Mouse (Mus musculus) liver, embryonic 12.5 days (tissue): ENCODE results near the gene Mkks. TPM values are rescaled to one million over a fixed set of nuclear protein-coding genes. Genes with fewer than 3 reads are reported as not detected.

Source experiments
- ATAC-seq: fragments of 200-750 bp; cut with Nextera tagmentation; 2 replicates; pipeline ENCODE4 v1.8.0; 2017; ENCODE audit warnings: moderate number of reproducible peaks, mild to moderate bottlenecking, moderate library complexity
- H3K27ac ChIP-seq: fragments of 300-500 bp; sonication (generic); 2 replicates; pipeline ENCODE4 v1.5.1; 2016; ENCODE audit warnings: mild to moderate bottlenecking
- H3K27me3 ChIP-seq: fragments of 300-500 bp; sonication (generic); replicated peaks from 2 replicates; pipeline ENCODE4 v1.6.1; 2016; ENCODE audit warnings: mild to moderate bottlenecking, moderate library complexity
- H3K36me3 ChIP-seq: fragments of 300-500 bp; sonication (generic); 2 replicates; pipeline ENCODE4 v1.6.1; 2016; ENCODE audit warnings: mild to moderate bottlenecking, moderate library complexity
- H3K4me1 ChIP-seq: fragments of 300-500 bp; sonication (generic); 2 replicates; pipeline ENCODE4 v1.6.1; 2016
- H3K4me2 ChIP-seq: fragments of 300-500 bp; sonication (generic); 2 replicates; pipeline ENCODE4 v1.6.1; 2016; ENCODE audit warnings: mild to moderate bottlenecking, moderate library complexity
- H3K4me3 ChIP-seq: fragments of 300-500 bp; sonication (generic); 2 replicates; pipeline ENCODE4 v1.5.1; 2016; ENCODE audit warnings: mild to moderate bottlenecking, moderate library complexity
- H3K9ac ChIP-seq: fragments of 300-500 bp; sonication (generic); 2 replicates; pipeline ENCODE4 v1.6.1; 2016; ENCODE audit warnings: mild to moderate bottlenecking, moderate library complexity
- H3K9me3 ChIP-seq: fragments of 300-500 bp; sonication (generic); replicated peaks from 2 replicates; pipeline ENCODE4 v1.6.1; 2016; ENCODE audit warnings: mild to moderate bottlenecking, moderate library complexity
- WGBS: fragments of 180-500 bp; shearing (Covaris S2); methylation state at CpG from one replicate; pipeline ENCODE4 v1.1.7; 2016; ENCODE audit not compliant: insufficient replicate concordance; 5-methylcytosine and 5-hydroxymethylcytosine counted together
- polyA plus RNA-seq: library from polyadenylated mRNA; unstranded; fragments of >200 nt; fragmentation: Nextera tagmentation; extraction: Ambion mirVana; gene quantifications from 2 replicates; pipeline ENCODE4 v1.2.1, GENCODE M21; 2016

Gene Mkks
- polyA plus RNA-seq, 1 experiment from 2014 or later, result 7.1 TPM

DNA sequence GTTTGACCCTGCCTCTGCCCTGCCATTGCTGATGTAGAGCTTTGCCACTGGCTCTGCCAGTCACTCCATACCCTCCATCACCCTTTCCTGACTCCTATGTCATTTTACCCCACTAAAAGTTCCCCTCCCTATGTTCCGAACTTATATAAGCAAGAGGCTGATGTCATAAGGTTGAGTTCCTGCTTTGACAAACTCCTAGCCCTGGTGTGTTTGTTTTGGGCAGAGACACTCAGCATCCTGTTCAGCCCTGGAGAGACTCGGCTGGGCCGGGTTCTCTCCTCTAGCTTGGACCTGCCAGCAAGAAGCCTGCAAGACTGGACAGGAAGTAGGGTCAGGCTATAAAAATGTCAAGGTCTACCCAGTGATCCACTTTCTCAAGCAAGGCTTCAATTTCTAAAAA, 58.3 kb downstream of the Mkks start:
- H3K9ac ChIP-seq, result no peak overlapping the region
- H3K36me3 ChIP-seq, result no peaks in the 10 kb centered on the region
- WGBS, result 41% methylated on average over 3 of the region's 3 CpGs
- H3K4me3 ChIP-seq, result no peak overlapping the region
- ATAC-seq, result no peak
- H3K9me3 ChIP-seq, result no peaks in the 10 kb centered on the region
- H3K4me2 ChIP-seq, result no peak overlapping the region
- H3K27me3 ChIP-seq, result no peaks in the 10 kb centered on the region
- no peak overlapping the region for H3K27ac ChIP-seq
- H3K4me1 ChIP-seq, result no peaks in the 10 kb centered on the region

- Histone ChIP-seq H3K9me3 (no peaks in the 10 kb centered on the region), H3K4me1 (no peaks in the 10 kb centered on the region), H3K9ac (no peak overlapping the region), H3K4me3 (no peak overlapping the region), H3K27ac (no peak overlapping the region), H3K4me2 (no peak overlapping the region), H3K27me3 (no peaks in the 10 kb centered on the region), H3K36me3 (no peaks in the 10 kb centered on the region)
- no peak for ATAC-seq
- WGBS, result 28% methylated on average over 4 of the region's 4 CpGs
Measured at GRCm38 (mm10) chr2:136827612-136828011, 63.6 kb downstream of the Mkks start.

Other genes starting within 250 kb of the Mkks start
- 0.04 and 0.18 TPM in 2 replicates for gene Snap25, start 177.9 kb downstream of the Mkks start, polyA plus RNA-seq
- 12.0 and 19.6 TPM in 2 replicates for gene AL731706.2, start 5.7 kb downstream of the Mkks start, polyA plus RNA-seq
- gene Slx4ip, start 171 bp downstream of the Mkks start, polyA plus RNA-seq, result 3.3 and 3.5 TPM in 2 replicates
- gene AL731706.1, start within 50 bp of the Mkks start, polyA plus RNA-seq, result 14.0 and 17.1 TPM in 2 replicates
- 2.7 and 2.8 TPM in 2 replicates for gene Jag1, start 225.3 kb upstream of the Mkks start, polyA plus RNA-seq